Mouse (Mus musculus) liver, embryonic 14 days (tissue): ENCODE measurements around the gene Tfe3. TPM values are rescaled to one million over a fixed set of nuclear protein-coding genes. Genes with fewer than 3 reads are reported as not detected.

Source experiments
- polyA plus RNA-seq: library from polyadenylated mRNA; depleted of rRNA; stranded (reverse); fragments of >200 nt; gene quantifications from 2 replicates; pipeline ENCODE4 v1.2.3, GENCODE M21; 2012; rRNA removed

The Tfe3 gene
- 3.6 and 5.0 TPM in 2 replicates for polyA plus RNA-seq

DNA sequence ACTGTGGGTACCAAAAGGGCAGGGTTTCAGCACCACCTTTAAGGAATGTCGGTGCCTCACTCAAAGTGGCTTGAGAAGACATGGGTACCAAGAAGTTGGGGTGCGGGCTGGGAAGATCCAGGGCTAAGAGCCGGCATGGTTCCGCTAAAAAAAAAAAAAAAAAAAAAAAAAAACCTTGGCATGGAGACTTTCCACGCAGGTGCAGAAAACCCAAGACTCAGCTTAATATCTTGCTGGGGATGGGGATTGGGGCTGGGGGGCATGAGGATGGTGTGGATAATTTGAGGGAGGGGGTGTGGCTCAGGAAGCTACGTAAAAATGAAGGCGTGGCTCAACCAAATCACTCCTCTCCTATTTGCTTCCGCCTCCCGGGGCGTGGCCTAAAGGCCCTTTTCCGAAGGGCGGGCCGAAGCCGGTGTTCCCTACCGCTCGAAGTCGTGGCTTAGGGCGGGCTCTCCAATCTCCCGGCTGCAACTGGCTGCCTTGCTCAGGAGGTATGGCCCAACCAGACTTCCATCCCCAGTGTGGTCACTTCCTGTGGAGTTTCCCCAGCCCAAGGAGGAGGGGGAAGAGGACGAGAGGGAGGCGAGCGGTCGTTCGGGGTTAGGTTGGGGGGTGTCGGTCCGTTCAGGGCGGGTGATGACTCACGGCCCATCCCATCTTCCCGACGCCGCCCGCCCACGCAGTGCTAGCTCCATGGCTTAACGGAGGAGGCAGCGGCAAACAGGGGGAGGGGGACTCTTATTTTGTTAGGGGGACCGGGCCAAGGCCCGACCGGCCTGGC, at the start of gene Tfe3:
Gene Tfe3, plus strand, starts transcription at position 424 of the 784 bp plus-strand sequence.

DNA sequence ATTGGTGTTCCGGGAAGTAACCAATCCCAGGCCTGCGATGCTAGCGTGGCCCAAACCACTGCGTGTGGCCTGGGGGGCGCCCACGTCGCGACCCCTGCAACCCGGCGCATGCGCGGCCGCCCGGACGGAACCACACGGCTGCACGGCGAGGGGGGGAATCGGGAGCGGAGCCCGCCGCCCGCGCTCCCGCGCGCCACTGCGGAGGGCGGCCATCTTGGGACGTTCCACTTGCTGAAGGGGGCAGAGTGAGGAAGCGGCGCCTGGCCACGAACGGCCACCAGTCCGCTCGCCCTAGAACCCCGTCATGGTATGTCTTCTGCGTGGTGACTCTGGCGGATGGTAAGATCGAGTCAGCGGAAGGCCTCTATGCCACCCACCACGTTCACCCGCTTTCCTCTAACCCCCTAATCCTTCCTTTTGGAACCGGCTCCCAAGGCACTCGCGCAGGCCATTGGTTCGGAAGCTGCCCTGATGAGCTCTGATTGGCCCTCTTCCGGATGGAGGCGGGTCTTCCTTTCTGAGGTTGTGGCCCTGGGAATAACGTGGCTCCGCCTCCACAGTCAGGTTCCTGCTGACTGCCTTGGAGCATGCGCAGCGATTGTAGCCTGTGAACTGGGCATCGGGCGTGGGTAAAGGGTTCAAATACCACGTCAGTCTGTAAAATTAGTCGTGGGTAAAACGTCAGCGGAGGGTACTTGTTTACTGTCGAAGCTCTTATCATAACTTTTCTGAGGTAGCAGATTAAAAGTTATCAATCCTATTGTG, 48.0 kb upstream of the Tfe3 start, which contains the start of gene Wdr45:
Gene Wdr45, plus strand, starts transcription at position 199 of the 765 bp plus-strand sequence.

DNA sequence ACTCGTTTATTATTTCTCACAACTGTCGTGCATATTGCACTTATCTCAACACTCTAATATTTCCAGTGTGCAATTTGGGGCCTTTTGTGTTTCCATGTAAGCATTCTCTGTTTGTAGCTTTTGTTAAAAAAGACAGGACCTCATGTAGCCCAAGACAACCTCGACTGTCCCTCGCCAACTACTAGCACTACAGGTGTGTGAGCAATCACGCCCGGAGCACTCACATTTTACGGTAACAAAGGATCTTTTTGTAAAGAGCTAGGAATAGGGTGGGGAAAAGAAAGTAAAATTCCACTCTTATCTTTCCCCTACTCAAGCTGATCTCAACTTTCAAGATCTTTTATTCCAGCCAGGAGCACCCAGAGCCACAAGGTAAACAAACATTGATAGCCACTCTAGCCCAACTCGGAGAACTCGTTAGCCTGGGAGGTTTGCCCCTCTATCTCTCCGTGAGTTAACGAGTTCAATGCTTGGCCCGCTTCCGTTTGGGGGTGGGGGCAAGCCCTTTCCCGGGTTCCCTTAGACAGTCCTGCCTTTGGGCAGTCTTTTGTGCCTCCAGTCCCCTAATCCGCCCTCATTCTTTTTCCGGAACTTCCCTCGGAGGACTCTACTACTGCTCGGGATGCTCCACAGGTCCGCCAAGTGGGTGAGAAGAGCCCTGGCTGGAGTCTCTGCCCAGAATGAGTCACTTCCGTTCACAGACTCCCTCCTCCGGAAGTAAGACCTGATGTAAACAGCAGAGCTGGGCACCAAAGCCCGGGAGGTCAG, 40.7 kb upstream of the Tfe3 start, which contains the start of gene Gm45208:
Gene Gm45208, plus strand, starts transcription at position 732 of the 768 bp plus-strand sequence.

DNA sequence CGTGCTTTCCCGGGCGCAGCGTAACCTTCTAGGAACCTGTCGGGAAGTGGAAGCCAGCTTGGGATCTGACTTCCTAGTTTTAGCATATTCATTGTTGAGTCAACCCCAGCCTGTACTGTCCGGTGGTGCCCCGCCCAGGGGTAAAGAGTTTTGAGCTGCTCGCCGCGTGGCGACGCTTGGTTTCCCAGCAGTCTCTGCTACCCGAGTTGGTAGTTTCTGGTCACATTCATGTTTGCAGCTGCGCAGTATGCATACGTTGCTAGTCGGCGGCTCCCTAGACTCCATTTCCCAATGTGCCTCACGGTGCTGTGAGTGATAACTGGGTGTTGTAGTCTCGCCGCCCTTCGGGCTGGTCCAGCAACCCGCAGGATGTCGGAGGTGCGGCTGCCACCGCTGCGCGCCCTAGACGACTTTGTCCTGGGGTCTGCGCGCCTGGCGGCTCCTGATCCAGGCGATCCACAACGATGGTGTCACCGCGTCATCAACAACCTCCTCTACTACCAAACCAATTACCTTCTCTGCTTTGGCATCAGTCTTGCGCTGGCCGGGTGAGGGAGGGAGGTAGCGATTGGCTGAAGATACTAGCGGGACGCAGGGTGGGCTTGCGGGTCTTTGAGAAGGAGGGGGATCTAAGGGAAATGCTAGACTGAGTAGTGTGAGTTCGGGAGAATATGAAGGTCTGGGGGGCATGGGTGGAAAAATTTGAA, 34.0 kb upstream of the Tfe3 start, which contains the start of gene Praf2:
Gene Praf2, plus strand, starts transcription at position 225 of the 707 bp plus-strand sequence.

DNA sequence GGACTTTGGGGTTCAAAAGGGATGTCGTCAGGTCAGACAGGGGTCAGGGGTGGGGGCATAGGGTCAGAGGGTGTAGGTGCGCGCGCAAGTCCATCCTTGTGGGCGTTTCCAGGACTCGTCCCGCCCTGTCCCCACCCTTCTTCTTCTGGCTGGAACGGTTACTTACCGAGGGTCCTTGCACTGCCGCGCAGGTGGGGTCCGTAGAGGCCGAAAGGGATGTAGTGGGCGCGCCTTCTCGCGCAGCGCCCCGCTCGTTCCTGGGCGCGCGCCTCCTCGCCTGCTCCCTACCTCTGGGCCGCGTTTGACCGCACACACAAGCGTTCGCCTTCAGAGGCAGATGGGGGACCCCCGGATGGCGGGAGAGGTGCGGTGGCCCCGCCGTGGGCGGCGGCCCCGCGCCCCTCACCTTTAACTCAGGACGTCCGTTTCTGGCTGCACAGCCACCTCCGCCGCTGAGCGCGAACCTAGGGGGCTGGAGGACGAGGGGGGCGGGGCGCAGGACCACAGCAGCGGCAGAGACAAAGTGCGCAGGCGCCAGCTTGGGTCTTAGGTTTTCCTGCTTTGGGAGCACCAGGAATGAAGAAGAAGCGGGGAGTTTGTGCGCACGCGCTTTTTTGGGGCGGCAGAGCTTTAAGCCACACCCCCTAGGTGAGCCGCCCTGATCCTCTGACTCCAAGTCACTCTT, 11.8 kb upstream of the Tfe3 start, which contains the start of gene Ccdc120:
Gene Ccdc120, minus strand, starts transcription at position 474 of the 685 bp plus-strand sequence.

DNA sequence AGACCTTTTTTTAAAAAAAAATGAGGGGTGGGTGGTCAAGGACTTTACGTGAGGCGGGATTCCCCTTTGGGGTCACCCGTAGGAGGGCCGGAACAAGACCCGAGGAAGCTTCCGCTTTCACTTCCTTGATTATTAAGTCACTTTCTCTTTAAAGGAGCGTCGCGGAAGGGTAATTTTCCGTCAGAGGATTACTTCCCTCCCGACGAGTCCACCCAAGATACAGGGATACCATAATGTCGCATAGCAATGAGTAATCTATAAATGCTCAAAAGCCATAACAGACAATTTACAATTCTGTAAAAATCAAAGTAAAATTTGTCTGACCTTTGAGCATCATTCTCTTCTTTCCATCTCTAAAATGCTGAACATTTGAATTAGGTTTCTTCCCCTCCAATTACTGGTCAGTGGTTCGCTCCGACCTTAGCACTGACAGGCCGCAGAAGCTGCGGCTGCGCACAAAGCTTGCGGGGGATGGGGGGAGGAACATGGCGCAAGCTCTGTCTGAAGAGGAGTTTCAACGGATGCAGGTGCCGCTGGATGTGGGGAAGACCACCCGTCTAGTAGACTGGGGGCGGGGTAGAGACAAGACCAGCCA, 27.3 kb downstream of the Tfe3 start, which contains the start of gene Gripap1:
Gene Gripap1, plus strand, starts transcription at position 224 of the 595 bp plus-strand sequence.

DNA sequence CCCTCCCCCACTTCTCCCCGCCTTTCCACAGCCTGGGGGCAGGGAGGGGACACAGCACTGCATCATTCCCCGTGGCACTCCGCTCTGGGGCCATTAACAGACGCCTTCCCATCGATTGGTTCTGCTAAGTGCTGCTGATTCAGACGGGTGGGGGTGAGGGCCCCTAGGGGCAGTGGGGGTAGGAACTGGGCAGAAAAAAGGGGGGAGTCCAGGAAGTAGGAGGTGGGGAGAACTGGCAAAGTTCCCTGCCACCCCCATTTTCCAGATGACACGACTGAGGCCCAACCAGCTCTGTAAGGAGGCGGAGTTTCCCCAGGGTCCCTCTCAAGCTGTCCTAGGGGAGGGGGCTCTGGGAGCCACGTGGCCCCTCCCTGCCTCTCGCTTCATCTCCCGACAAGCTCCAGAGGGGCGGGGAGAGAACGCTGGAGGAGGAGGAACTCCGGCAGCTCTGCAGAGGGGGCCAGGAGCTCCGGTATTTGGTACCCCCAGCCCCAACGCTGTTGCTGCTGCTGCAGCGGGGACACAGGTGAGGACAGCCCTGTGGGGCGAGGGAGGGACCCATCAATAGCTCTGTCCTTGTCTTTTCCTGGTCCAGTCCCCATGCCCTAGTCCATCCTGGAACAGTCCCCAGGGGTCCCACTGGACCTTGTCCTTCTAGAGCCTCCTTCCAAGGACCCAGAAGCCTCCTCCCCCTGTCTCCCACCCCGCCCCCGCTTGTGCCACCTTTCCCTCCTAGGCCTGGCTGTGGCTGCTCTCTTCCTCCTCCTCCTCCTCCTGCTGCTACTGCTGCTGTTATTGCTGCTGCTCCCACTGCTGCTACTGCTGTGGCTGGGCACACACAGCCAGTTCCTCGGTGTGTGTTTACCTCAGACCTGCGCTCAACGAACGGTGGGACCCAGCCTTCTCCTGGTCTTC, 59.8 kb downstream of the Tfe3 start, which contains the start of gene Kcnd1:
Gene Kcnd1, plus strand, starts transcription at position 425 of the 915 bp plus-strand sequence.

Other genes starting within 250 kb of the Tfe3 start
- not detected in 2 replicates for gene Foxp3, start 188.9 kb upstream of the Tfe3 start, polyA plus RNA-seq
- gene Ppp1r3f, start 188.3 kb upstream of the Tfe3 start, polyA plus RNA-seq, result 0.34 and 0.36 TPM in 2 replicates
- gene Ccdc22, start 157.0 kb upstream of the Tfe3 start, polyA plus RNA-seq, result 7.7 and 9.4 TPM in 2 replicates
- gene Cacna1f, start 155.5 kb upstream of the Tfe3 start, polyA plus RNA-seq, result 0.03 and 0.05 TPM in 2 replicates
- gene Syp, start 124.1 kb upstream of the Tfe3 start, polyA plus RNA-seq, result 0.44 and 0.45 TPM in 2 replicates
- 1.2 and 1.3 TPM in 2 replicates for gene Prickle3, start 105.3 kb upstream of the Tfe3 start, polyA plus RNA-seq
- gene Plp2, start 91.2 kb upstream of the Tfe3 start, polyA plus RNA-seq, result 24.8 and 27.6 TPM in 2 replicates
- gene Magix, start 81.3 kb upstream of the Tfe3 start, polyA plus RNA-seq, result 0.03 and 0.07 TPM in 2 replicates
- 7.1 and 8.1 TPM in 2 replicates for gene Gpkow, start 65.4 kb upstream of the Tfe3 start, polyA plus RNA-seq
- 12.3 and 12.8 TPM in 2 replicates for gene Wdr45, start 48.2 kb upstream of the Tfe3 start, polyA plus RNA-seq
- gene Gm45208, start 40.3 kb upstream of the Tfe3 start, polyA plus RNA-seq, result 0.12 and 0.20 TPM in 2 replicates
- 3.9 and 4.5 TPM in 2 replicates for gene Praf2, start 34.1 kb upstream of the Tfe3 start, polyA plus RNA-seq
- 1.3 TPM in 2 replicates for gene Ccdc120, start 11.7 kb upstream of the Tfe3 start, polyA plus RNA-seq
- gene Gripap1, start 27.2 kb downstream of the Tfe3 start, polyA plus RNA-seq, result 30.3 and 32.3 TPM in 2 replicates
- 0.31 and 0.43 TPM in 2 replicates for gene Kcnd1, start 59.7 kb downstream of the Tfe3 start, polyA plus RNA-seq
- 24.6 and 36.1 TPM in 2 replicates for gene Otud5, start 78.8 kb downstream of the Tfe3 start, polyA plus RNA-seq
- 2.7 and 3.1 TPM in 2 replicates for gene Pim2, start 115.7 kb downstream of the Tfe3 start, polyA plus RNA-seq
- 12.3 and 14.3 TPM in 2 replicates for gene Slc35a2, start 121.5 kb downstream of the Tfe3 start, polyA plus RNA-seq
- gene Pqbp1, start 136.7 kb downstream of the Tfe3 start, polyA plus RNA-seq, result 48.7 and 50.7 TPM in 2 replicates
- 17.0 and 19.4 TPM in 2 replicates for gene Timm17b, start 136.8 kb downstream of the Tfe3 start, polyA plus RNA-seq
- not detected in 2 replicates for gene Gm10491, start 145.3 kb downstream of the Tfe3 start, polyA plus RNA-seq
- not detected in 2 replicates for gene Gm10490, start 147.0 kb downstream of the Tfe3 start, polyA plus RNA-seq
- gene Pcsk1n, start 157.3 kb downstream of the Tfe3 start, polyA plus RNA-seq, result 0.01 and 0.02 TPM in 2 replicates
- not detected in 2 replicates for gene Eras, start 166.0 kb downstream of the Tfe3 start, polyA plus RNA-seq
- gene Hdac6, start 185.3 kb downstream of the Tfe3 start, polyA plus RNA-seq, result 10.6 and 11.4 TPM in 2 replicates
- 97.0 and 119 TPM in 2 replicates for gene Gata1, start 215.5 kb downstream of the Tfe3 start, polyA plus RNA-seq